Mouse (Mus musculus) liver, adult 2 months (tissue): ENCODE measurements around the gene Insrr. TPM values are rescaled to one million over a fixed set of nuclear protein-coding genes. Genes with fewer than 3 reads are reported as not detected.
A peak's percentile ranks its signal among the peaks of the same experiment; 100 is the strongest.

Experiments
- DNase-seq: peaks from one replicate; pipeline ENCODE4 v3.0.0-alpha.2; 2011; ENCODE audit warnings: low read depth, low spot score; ENCODE audit errors: extremely low read depth
- H3K27ac ChIP-seq: fragments of 200-500 bp; replicated peaks from 2 replicates; pipeline ENCODE4 v1.5.1; 2012; ENCODE audit warnings: low read depth, mild to moderate bottlenecking, control low read depth, inconsistent platforms, low read length; ENCODE audit not compliant: insufficient read depth
- H3K27me3 ChIP-seq: fragments of 200-500 bp; 2 replicates; pipeline ENCODE4 v1.6.1; 2012; ENCODE audit warnings: mild to moderate bottlenecking, moderate library complexity, low read length, inconsistent platforms; ENCODE audit not compliant: control insufficient read depth, insufficient read depth
- H3K36me3 ChIP-seq: fragments of 200-500 bp; 2 replicates; pipeline ENCODE4 v1.6.1; 2012; ENCODE audit warnings: low read length, inconsistent platforms; ENCODE audit not compliant: control insufficient read depth, insufficient read depth
- H3K4me1 ChIP-seq: fragments of 200-500 bp; 2 replicates; pipeline ENCODE4 v1.6.1; 2011; ENCODE audit warnings: low read length; ENCODE audit not compliant: control insufficient read depth, insufficient read depth
- H3K4me3 ChIP-seq: fragments of 200-500 bp; 2 replicates; pipeline ENCODE4 v1.5.1; 2011; ENCODE audit warnings: low read depth, mild to moderate bottlenecking, control low read depth, low read length, moderate library complexity; ENCODE audit not compliant: insufficient read depth
- H3K79me2 ChIP-seq: fragments of 200-500 bp; 2 replicates; pipeline ENCODE4 v1.6.1; 2012; ENCODE audit warnings: inconsistent platforms, mild to moderate bottlenecking, low read length, moderate library complexity; ENCODE audit not compliant: control insufficient read depth, insufficient read depth
- H3K9ac ChIP-seq: fragments of 200-500 bp; 2 replicates; pipeline ENCODE4 v1.6.1; 2012; ENCODE audit warnings: low read depth, mild to moderate bottlenecking, control low read depth, inconsistent platforms, low read length
- CTCF ChIP-seq: fragments of 200-500 bp; IDR thresholded peaks from 2 replicates; pipeline ENCODE4 v1.5.1; 2011; ENCODE audit warnings: low read depth, low read length, control low read depth
- POLR2A ChIP-seq: fragments of 200-500 bp; IDR thresholded peaks from 2 replicates; pipeline ENCODE4 v1.6.1; 2011; ENCODE audit warnings: low read length, control low read depth; ENCODE audit not compliant: insufficient read depth; ENCODE audit errors: extremely low read depth
- WGBS: fragments of 180-500 bp; shearing (Covaris S2); methylation state at CpG from one replicate; pipeline ENCODE4 v1.1.7; 2018; 5-methylcytosine and 5-hydroxymethylcytosine counted together
- polyA plus RNA-seq: library from polyadenylated mRNA; depleted of rRNA; stranded (reverse); fragments of >200 nt; gene quantifications from 2 replicates; pipeline ENCODE4 v1.2.3, GENCODE M21; 2012
- total RNA-seq: library from RNA; depleted of rRNA; stranded (reverse); fragments of >200 nt; gene quantifications from 2 replicates; pipeline ENCODE4 v1.2.3, GENCODE M21; 2014

Gene Insrr
- total and polyA plus RNA-seq, 2 experiments = 0.02 TPM; not detected in 1

DNA sequence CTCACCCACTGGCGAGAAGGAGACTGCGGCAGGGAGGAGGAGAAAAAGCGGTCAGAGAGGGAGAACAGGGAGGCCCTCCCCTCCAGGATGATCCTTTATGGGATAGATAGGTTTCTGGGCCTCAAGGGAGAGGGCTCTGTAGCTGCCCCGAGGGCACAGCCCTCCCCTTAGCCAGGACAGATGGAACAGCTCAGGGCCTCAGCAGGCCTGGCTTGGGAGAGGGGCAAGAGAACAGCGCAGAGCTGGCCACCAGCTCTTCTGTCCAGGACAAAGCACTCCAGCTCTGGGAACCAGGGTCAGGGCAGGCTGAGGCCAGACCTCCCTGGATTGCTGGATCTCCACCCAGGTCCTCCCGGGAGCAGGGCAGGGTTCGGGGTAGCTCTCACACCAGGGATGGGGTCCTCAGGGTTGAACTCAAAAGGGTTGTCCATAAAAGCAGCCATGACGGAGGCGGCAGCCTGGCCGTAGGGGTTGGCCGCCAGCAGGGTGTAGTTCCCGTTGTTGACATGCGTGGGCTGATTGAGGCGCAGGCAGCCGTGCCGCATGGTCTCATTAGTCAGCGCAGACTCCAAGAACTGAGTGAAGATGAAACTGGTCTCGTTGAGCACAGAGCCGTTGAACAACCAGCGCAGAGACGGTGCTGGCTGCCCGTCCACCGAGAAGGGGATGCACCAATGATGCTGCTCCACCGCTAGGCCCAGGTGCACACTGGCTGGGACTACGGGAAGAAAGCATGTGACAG is 13.3 kb upstream of the Insrr start:
- H3K79me2 ChIP-seq = no peaks in the 10 kb centered on the region
- H3K4me3 ChIP-seq = no peak overlapping the region
- no peaks in the 10 kb centered on the region for H3K27me3 ChIP-seq
- no peak overlapping the region for H3K27ac ChIP-seq
- H3K4me1 ChIP-seq = no peaks in the 10 kb centered on the region
- TF ChIP-seq POLR2A (no peak), CTCF (no peak)
- DNase-seq = no peak
- no peaks in the 10 kb centered on the region for H3K36me3 ChIP-seq
- H3K9ac ChIP-seq = no peak overlapping the region
- 91% methylated on average over 25 of the region's 25 CpGs for WGBS

DNA sequence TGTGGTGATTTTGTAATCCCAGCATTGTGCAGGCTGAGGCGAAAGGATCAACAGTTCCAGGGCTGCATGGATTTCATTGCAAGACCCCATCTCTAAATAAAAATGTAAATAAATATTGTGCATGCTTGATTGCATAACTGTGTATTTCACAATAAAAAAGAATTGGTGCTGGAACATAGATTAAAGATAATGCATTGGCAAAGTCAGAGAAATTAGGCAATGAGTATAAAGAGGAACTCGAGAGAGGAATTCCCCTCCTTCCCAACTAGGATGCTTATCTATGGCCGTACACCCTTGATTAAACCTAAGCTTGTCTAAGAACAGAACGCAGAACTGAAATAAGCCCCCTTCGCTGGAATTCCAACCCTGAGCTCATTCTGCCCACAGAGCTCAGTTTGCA is 11.6 kb upstream of the Insrr start:
- no peak for DNase-seq
- no peak overlapping the region for H3K4me3 ChIP-seq
- H3K27ac ChIP-seq = no peak overlapping the region
- H3K27me3 ChIP-seq = no peaks in the 10 kb centered on the region
- H3K36me3 ChIP-seq = no peaks in the 10 kb centered on the region
- no peak overlapping the region for H3K9ac ChIP-seq
- no peaks in the 10 kb centered on the region for H3K4me1 ChIP-seq
- no peak for TF ChIP-seq POLR2A
- TF ChIP-seq CTCF = no peak
- no peaks in the 10 kb centered on the region for H3K79me2 ChIP-seq
- 62% methylated on average over 5 of the region's 5 CpGs for WGBS

DNA sequence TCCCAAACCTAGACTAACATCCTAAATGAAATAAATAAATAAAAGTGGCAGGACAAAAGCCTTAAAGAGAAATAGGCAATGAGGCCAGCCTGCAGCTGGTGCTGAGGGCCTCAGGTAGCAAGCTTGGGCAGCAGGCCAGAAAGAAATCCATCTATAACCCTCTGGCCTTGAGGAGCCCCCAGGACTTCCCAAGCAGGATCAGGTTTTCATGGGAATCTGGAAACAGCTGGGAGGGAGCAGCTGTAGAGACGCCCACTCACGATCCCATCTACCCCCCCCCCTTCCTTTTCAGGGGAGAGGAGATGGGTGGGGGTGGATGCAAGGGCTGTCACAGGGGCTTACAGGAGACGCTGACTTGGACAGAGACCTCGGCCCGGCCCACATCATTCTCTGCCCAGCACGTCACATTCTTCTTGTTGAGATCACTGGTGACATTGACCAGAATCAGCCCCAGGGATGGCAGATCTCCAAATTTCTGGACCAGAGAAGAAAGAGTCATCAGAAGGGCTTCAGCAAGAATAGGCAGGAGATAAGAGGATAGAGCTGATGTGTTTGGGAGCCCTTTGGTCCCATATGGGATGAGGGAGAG is 11.0 kb upstream of the Insrr start:
- Histone ChIP-seq H3K9ac (no peak overlapping the region), H3K4me1 (no peaks in the 10 kb centered on the region), H3K36me3 (no peaks in the 10 kb centered on the region), H3K27me3 (no peaks in the 10 kb centered on the region), H3K4me3 (no peak overlapping the region), H3K27ac (no peak overlapping the region), H3K79me2 (no peaks in the 10 kb centered on the region)
- TF ChIP-seq CTCF (no peak), POLR2A (no peak)
- no peak for DNase-seq
- WGBS = 79% methylated on average over 6 of the region's 6 CpGs

DNA sequence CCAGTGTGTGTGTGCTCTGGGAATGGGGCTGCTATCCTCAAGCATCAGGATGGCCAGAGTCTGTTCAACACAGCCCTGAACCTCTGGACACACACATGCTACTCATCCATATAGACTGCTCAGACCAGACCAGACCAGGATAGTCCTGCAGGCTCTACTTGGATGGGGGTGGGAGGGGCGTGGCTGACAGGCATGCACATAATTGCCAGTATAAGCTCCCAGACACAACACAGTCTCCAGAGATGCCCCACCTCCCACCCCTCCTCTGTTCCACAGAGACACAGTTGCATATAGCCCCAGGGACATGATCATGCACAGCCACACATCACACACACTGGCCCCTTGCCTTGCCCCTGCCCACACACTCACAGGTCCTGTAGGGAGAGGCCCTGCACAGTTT is 7.5 kb upstream of the Insrr start:
- H3K4me1 ChIP-seq = no peaks in the 10 kb centered on the region
- no peak overlapping the region for H3K9ac ChIP-seq
- WGBS = 80% methylated on average over 1 of the region's 1 CpGs
- DNase-seq = no peak
- H3K27ac ChIP-seq = no peak overlapping the region
- H3K27me3 ChIP-seq = peaks cover 1% of the 10 kb centered on the region; the same call in 1 of the 2 replicates
- no peak overlapping the region for H3K4me3 ChIP-seq
- no peaks in the 10 kb centered on the region for H3K79me2 ChIP-seq
- H3K36me3 ChIP-seq = no peaks in the 10 kb centered on the region
- TF ChIP-seq POLR2A (no peak), CTCF (no peak)

DNA sequence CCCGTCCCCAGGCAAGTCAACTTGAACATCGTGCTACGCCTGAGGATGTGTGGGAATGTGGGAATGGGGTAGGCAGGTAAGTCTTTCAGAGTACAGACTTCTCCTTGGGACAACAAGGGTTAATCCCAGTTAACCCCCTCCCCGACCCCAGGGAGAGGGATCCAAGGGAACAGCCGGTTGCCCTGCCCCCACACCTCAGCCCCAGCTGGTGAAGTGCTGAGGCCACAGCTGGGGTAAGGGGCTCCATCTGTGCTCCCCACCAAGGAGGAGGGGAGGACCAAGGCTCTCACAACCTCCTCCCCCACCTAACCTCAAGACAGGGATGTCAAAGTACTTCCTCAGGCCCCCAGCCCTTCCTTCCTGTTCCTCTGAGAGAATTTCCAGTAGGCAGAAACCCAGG is 7.0 kb upstream of the Insrr start:
- no peak for DNase-seq
- no peak overlapping the region for H3K27ac ChIP-seq
- no peak overlapping the region for H3K9ac ChIP-seq
- H3K79me2 ChIP-seq = no peaks in the 10 kb centered on the region
- WGBS = 68% methylated on average over 5 of the region's 5 CpGs
- TF ChIP-seq POLR2A (no peak), CTCF (no peak)
- H3K4me1 ChIP-seq = 0 out of 2 replicates have a peak, but pooled peaks cover 3% of the 10 kb centered on the region
- no peaks in the 10 kb centered on the region for H3K36me3 ChIP-seq
- H3K27me3 ChIP-seq = peaks cover 6% of the 10 kb centered on the region
- no peak overlapping the region for H3K4me3 ChIP-seq

GRCm38 (mm10) chr3:87794922-87795325 is 1.8 kb upstream of the Insrr start, which contains the start of gene Ntrk1:
Gene Ntrk1, minus strand, starts transcription at chr3:87795162.
- H3K27ac ChIP-seq = no peak within 1 kb of the TSS
- H3K27me3 ChIP-seq = peaks cover 13% of the 10 kb centered on the region
- H3K36me3 ChIP-seq = no peaks in the 10 kb centered on the region
- H3K4me1 ChIP-seq = peaks cover 6% of the 10 kb centered on the region; the same call in 1 of the 2 replicates
- WGBS = 2% methylated on average over 47 of the region's 47 CpGs
- H3K9ac ChIP-seq = peak within 1 kb of the TSS; percentile 10; the same call in 1 of the 2 replicates
- peak within 1 kb of the TSS; percentile 15; the same call in 1 of the 2 replicates for H3K4me3 ChIP-seq
- TF ChIP-seq CTCF = no peak
- no peak for TF ChIP-seq POLR2A
- no peaks in the 10 kb centered on the region for H3K79me2 ChIP-seq
- no peak for DNase-seq
